Mouse (Mus musculus) kidney, adult 8-10 months (tissue): ENCODE results near the gene Gm13420.

ENCODE experiments used
- DNase-seq, 2 experiments: peaks; one replicate each; pipeline ENCODE4 v3.0.0; 2022

Gm13420 gene

GRCm38 (mm10) chr2:29700898-29701297 lies 50.6 kb downstream of the Gm13420 start:
- no peak for DNase-seq

DNA sequence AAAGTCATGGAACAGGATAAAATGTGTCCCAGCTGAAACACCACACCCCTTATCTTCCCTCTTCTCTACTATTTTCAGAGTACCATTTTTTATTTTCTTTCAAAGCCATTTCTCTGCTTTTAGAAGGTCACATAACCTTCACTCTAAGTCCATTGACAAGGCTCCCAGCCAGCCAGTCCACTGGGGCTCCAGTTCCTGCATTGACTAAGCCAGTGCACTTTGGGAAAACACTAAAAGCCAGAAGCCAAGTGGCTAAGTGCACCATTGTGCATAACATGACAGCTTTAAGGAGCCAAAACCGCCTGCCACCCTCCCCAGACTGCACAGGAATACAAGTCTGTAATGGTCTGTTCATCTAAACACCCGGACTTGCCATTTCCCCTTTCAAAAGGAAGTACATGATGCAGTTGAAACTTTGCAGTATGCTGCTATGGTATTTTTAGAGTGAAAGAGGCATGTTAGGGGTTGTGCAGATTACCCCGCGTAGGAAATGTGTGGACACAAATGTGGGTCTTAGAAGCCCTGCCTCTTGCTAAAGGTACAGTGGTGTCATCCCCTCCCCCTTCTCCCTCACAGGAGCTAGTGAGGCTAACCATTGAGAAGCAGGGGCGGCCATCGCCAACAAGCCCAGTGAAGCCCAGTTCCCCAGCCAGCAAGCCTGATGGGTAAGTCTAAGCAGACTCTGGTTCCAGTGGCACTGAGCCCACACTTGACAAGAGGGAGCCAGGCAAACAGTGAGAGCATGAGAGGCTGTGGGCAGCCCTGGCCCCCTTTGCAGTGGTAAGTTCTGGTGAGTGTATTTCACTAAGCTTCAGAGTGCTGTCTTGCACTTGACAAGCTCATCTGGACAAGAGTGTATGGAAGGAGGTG lies 52.8 kb downstream of the Gm13420 start:
- DNase-seq: no peak

DNA sequence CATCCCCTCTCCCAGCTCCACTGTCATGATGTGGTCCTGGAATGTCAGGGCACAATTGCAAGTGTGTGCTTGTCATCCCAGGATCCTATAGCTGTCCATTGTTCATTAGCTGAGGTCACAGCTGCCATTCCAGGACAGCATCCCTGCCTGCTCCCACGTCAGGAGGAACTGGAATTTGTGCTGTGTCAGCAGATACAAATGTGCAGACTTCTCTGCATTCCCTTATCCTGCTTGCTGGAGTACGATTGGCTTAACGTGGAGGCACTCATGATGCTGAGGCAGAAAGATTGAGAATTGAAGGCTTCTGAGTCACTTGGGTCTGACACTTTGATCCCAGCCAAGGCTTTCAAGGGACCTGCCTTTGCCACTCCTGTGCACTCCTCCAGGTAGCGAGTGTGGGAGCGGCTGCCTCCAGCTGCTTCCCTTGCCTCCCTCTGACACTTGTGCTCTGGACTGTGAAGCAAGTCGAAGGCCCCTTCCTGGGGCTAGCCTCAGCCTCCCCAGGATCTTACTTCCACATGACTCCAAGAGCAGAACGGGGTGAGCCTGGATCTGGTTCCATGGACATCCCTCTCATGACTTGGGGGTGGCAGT lies 55.2 kb downstream of the Gm13420 start:
- DNase-seq: no peak
